Mouse (Mus musculus): Measurements from ENCODE around the gene Utrn. TPM values are rescaled to one million over a fixed set of nuclear protein-coding genes. Genes with fewer than 3 reads are reported as not detected.

The Utrn gene
- polyA plus RNA-seq, 1 experiment from 2014 or later, result 88.4 TPM

- TF ChIP-seq CTCF (IDR thresholded peaks at IDR 0.05), result no peak
- TF ChIP-seq EP300 (IDR thresholded peaks at IDR 0.05), result no peak
- no peak for ATAC-seq
- Histone ChIP-seq H3K9me3 (ENCODE audit: low read length) (no peaks in the 10 kb centered on the region), H3K4me2 (replicated peaks; ENCODE audit: low read depth, low read length) (no peak overlapping the region), H3K27ac (ENCODE audit: low read length) (no peak overlapping the region), H3K4me1 (ENCODE audit: insufficient read depth, low read depth, low read length) (no peaks in the 10 kb centered on the region), H3K27me3 (replicated peaks; ENCODE audit: insufficient read depth, low read length) (no peaks in the 10 kb centered on the region), H3K36me3 (ENCODE audit: insufficient read depth, low read length) (no peaks in the 10 kb centered on the region), H3K4me3 (ENCODE audit: low read depth, low read length) (no peak overlapping the region), H3K9ac (replicated peaks; ENCODE audit: low read depth) (no peak overlapping the region)
- no peak for DNase-seq (ENCODE audit: low spot score)
- 79% methylated on average over 4 of the region's 4 CpGs for WGBS
Measured at GRCm38 (mm10) chr10:12756692-12757091, 112.5 kb downstream of the Utrn start.

GRCm38 (mm10) chr10:12754911-12755310 lies 114.3 kb downstream of the Utrn start:
- no peaks in the 10 kb centered on the region for H3K9me3 ChIP-seq (ENCODE audit: low read length)
- DNase-seq (ENCODE audit: low spot score), result peak; percentile 63
- H3K36me3 ChIP-seq (ENCODE audit: insufficient read depth, low read length), result no peaks in the 10 kb centered on the region
- H3K9ac ChIP-seq (replicated peaks; ENCODE audit: low read depth), result no peak overlapping the region
- H3K4me2 ChIP-seq (replicated peaks; ENCODE audit: low read depth, low read length), result no peak overlapping the region
- peak; percentile 91 for TF ChIP-seq EP300 (IDR thresholded peaks at IDR 0.05)
- TF ChIP-seq CTCF (IDR thresholded peaks at IDR 0.05), result no peak
- 88% methylated on average over 2 of the region's 2 CpGs for WGBS
- no peaks in the 10 kb centered on the region for H3K4me1 ChIP-seq (ENCODE audit: insufficient read depth, low read depth, low read length)
- no peaks in the 10 kb centered on the region for H3K27me3 ChIP-seq (replicated peaks; ENCODE audit: insufficient read depth, low read length)
- peak; percentile 85 for ATAC-seq
- H3K4me3 ChIP-seq (ENCODE audit: low read depth, low read length), result no peak overlapping the region
- no peak overlapping the region for H3K27ac ChIP-seq (ENCODE audit: low read length)

GRCm38 (mm10) chr10:12754166-12754565 lies 115.0 kb downstream of the Utrn start:
- no peak overlapping the region for H3K4me2 ChIP-seq (replicated peaks; ENCODE audit: low read depth, low read length)
- H3K4me1 ChIP-seq (ENCODE audit: insufficient read depth, low read depth, low read length), result no peaks in the 10 kb centered on the region
- no peaks in the 10 kb centered on the region for H3K27me3 ChIP-seq (replicated peaks; ENCODE audit: insufficient read depth, low read length)
- WGBS, result 88% methylated on average over 6 of the region's 6 CpGs
- no peak overlapping the region for H3K9ac ChIP-seq (replicated peaks; ENCODE audit: low read depth)
- TF ChIP-seq EP300 (IDR thresholded peaks at IDR 0.05) (no peak), CTCF (IDR thresholded peaks at IDR 0.05) (no peak)
- ATAC-seq, result no peak
- no peak overlapping the region for H3K4me3 ChIP-seq (ENCODE audit: low read depth, low read length)
- no peak for DNase-seq (ENCODE audit: low spot score)
- H3K27ac ChIP-seq (ENCODE audit: low read length), result no peak overlapping the region
- H3K9me3 ChIP-seq (ENCODE audit: low read length), result no peaks in the 10 kb centered on the region
- 0 out of 2 replicates have a peak, but pooled peaks cover 5% of the 10 kb centered on the region for H3K36me3 ChIP-seq (ENCODE audit: insufficient read depth, low read length)

GRCm38 (mm10) chr10:12743717-12744116 lies 125.4 kb downstream of the Utrn start:
- no peaks in the 10 kb centered on the region for H3K9me3 ChIP-seq (ENCODE audit: low read length)
- no peaks in the 10 kb centered on the region for H3K27me3 ChIP-seq (replicated peaks; ENCODE audit: insufficient read depth, low read length)
- no peak overlapping the region for H3K27ac ChIP-seq (ENCODE audit: low read length)
- ATAC-seq (no peak), DNase-seq (ENCODE audit: low spot score) (no peak)
- TF ChIP-seq CTCF (IDR thresholded peaks at IDR 0.05) (no peak), EP300 (IDR thresholded peaks at IDR 0.05) (no peak)
- no peak overlapping the region for H3K4me3 ChIP-seq (ENCODE audit: low read depth, low read length)
- no peak overlapping the region for H3K4me2 ChIP-seq (replicated peaks; ENCODE audit: low read depth, low read length)
- WGBS, result 87% methylated on average over 9 of the region's 9 CpGs
- H3K36me3 ChIP-seq (ENCODE audit: insufficient read depth, low read length), result peaks cover 9% of the 10 kb centered on the region; the same call in 1 of the 2 replicates
- no peaks in the 10 kb centered on the region for H3K4me1 ChIP-seq (ENCODE audit: insufficient read depth, low read depth, low read length)
- no peak overlapping the region for H3K9ac ChIP-seq (replicated peaks; ENCODE audit: low read depth)

- TF ChIP-seq EP300 (IDR thresholded peaks at IDR 0.05) (no peak), CTCF (IDR thresholded peaks at IDR 0.05) (no peak)
- 75% methylated on average over 13 of the region's 13 CpGs for WGBS
- Histone ChIP-seq H3K27ac (ENCODE audit: low read length) (no peak overlapping the region), H3K9ac (replicated peaks; ENCODE audit: low read depth) (no peak overlapping the region), H3K4me3 (ENCODE audit: low read depth, low read length) (no peak overlapping the region), H3K36me3 (ENCODE audit: insufficient read depth, low read length) (peaks cover 4% of the 10 kb centered on the region; the same call in 1 of the 2 replicates), H3K4me1 (ENCODE audit: insufficient read depth, low read depth, low read length) (no peaks in the 10 kb centered on the region), H3K4me2 (replicated peaks; ENCODE audit: low read depth, low read length) (no peak overlapping the region), H3K27me3 (replicated peaks; ENCODE audit: insufficient read depth, low read length) (no peaks in the 10 kb centered on the region), H3K9me3 (ENCODE audit: low read length) (no peaks in the 10 kb centered on the region)
- DNase-seq (ENCODE audit: low spot score) (no peak), ATAC-seq (no peak)
Measured at GRCm38 (mm10) chr10:12739302-12739987, 129.7 kb downstream of the Utrn start.

- TF ChIP-seq CTCF (IDR thresholded peaks at IDR 0.05), result no peak
- TF ChIP-seq EP300 (IDR thresholded peaks at IDR 0.05), result no peak
- Histone ChIP-seq H3K4me3 (ENCODE audit: low read depth, low read length) (no peak overlapping the region), H3K9ac (replicated peaks; ENCODE audit: low read depth) (no peak overlapping the region), H3K9me3 (ENCODE audit: low read length) (no peaks in the 10 kb centered on the region), H3K27me3 (replicated peaks; ENCODE audit: insufficient read depth, low read length) (no peaks in the 10 kb centered on the region), H3K36me3 (ENCODE audit: insufficient read depth, low read length) (peaks cover 4% of the 10 kb centered on the region; the same call in 1 of the 2 replicates), H3K27ac (ENCODE audit: low read length) (no peak overlapping the region), H3K4me1 (ENCODE audit: insufficient read depth, low read depth, low read length) (no peaks in the 10 kb centered on the region), H3K4me2 (replicated peaks; ENCODE audit: low read depth, low read length) (no peak overlapping the region)
- peak; percentile 11 for DNase-seq (ENCODE audit: low spot score)
- ATAC-seq, result peak; percentile 43
- WGBS, result 76% methylated on average over 9 of the region's 9 CpGs
Measured at GRCm38 (mm10) chr10:12737926-12738325, 131.2 kb downstream of the Utrn start.

Measured in lung, postnatal 0 days (tissue).